Mouse (Mus musculus) forebrain, embryonic 10.5 days (tissue): ENCODE measurements around the gene Tmem219. TPM values are rescaled to one million over a fixed set of nuclear protein-coding genes. Genes with fewer than 3 reads are reported as not detected.
"Not testable (repeated sequence)": the region's sequence is repeated elsewhere in the genome, so short reads cannot be mapped to it uniquely, and the experiment has no call there.

Experiments
- DNase-seq: peaks from one replicate; pipeline ENCODE4 v3.0.0-alpha.2; 2017; ENCODE audit warnings: low spot score; ENCODE audit errors: extremely low spot score
- H3K27ac ChIP-seq: fragments of 300-500 bp; sonication (generic); 2 replicates; pipeline ENCODE4 v1.5.1; 2016; ENCODE audit warnings: mild to moderate bottlenecking
- H3K27me3 ChIP-seq: fragments of 300-500 bp; sonication (generic); 2 replicates; pipeline ENCODE4 v1.6.1; 2016; ENCODE audit warnings: mild to moderate bottlenecking; ENCODE audit not compliant: poor library complexity, severe bottlenecking
- H3K36me3 ChIP-seq: fragments of 300-500 bp; sonication (generic); replicated peaks from 2 replicates; pipeline ENCODE4 v1.6.1; 2016; ENCODE audit warnings: mild to moderate bottlenecking, moderate library complexity
- H3K4me1 ChIP-seq: fragments of 300-500 bp; sonication (generic); 2 replicates; pipeline ENCODE4 v1.6.1; 2016
- H3K4me3 ChIP-seq: fragments of 300-500 bp; sonication (generic); 2 replicates; pipeline ENCODE4 v1.5.1; 2016; ENCODE audit warnings: mild to moderate bottlenecking, moderate library complexity
- H3K9me3 ChIP-seq: fragments of 300-500 bp; sonication (generic); 2 replicates; pipeline ENCODE4 v1.6.1; 2016; ENCODE audit warnings: mild to moderate bottlenecking, moderate library complexity
- WGBS: fragments of 180-500 bp; shearing (Covaris S2); methylation state at CpG from one replicate; pipeline ENCODE4 v1.1.7; 2016; 5-methylcytosine and 5-hydroxymethylcytosine counted together
- polyA plus RNA-seq: library from polyadenylated mRNA; unstranded; fragments of >200 nt; fragmentation: Nextera tagmentation; extraction: Ambion mirVana; gene quantifications from 2 replicates; pipeline ENCODE4 v1.2.1, GENCODE M21; 2016

The Tmem219 gene
- polyA plus RNA-seq, 1 experiment from 2014 or later = 22.2 TPM

GRCm38 (mm10) chr7:126914844-126915243 lies 7.9 kb downstream of the Tmem219 start:
- Histone ChIP-seq H3K4me1 (peaks cover 3% of the 10 kb centered on the region; the same call in 1 of the 2 replicates), H3K9me3 (no peaks in the 10 kb centered on the region), H3K4me3 (no peak overlapping the region), H3K27ac (no peak overlapping the region), H3K27me3 (no peaks in the 10 kb centered on the region), H3K36me3 (no peaks in the 10 kb centered on the region)
- DNase-seq = no peak
- 93% methylated on average over 3 of the region's 3 CpGs for WGBS

GRCm38 (mm10) chr7:126905590-126905989 lies 17.1 kb downstream of the Tmem219 start:
- DNase-seq = no peak
- H3K36me3 ChIP-seq = no peaks in the 10 kb centered on the region
- no peaks in the 10 kb centered on the region for H3K27me3 ChIP-seq
- H3K9me3 ChIP-seq = no peaks in the 10 kb centered on the region
- H3K4me1 ChIP-seq = no peaks in the 10 kb centered on the region
- H3K4me3 ChIP-seq = no peak overlapping the region
- WGBS = 78% methylated on average over 3 of the region's 3 CpGs
- H3K27ac ChIP-seq = no peak overlapping the region

- H3K36me3 ChIP-seq, DNase-seq, H3K9me3 ChIP-seq, H3K27me3 ChIP-seq, H3K4me3 ChIP-seq, H3K27ac ChIP-seq: not testable (repeated sequence)
- peaks cover 23% of the 10 kb centered on the region for H3K4me1 ChIP-seq
- 93% methylated on average over 8 of the region's 9 CpGs for WGBS
These were observed 22.9 kb downstream of the Tmem219 start for GRCm38 (mm10) chr7:126899781-126900180.

GRCm38 (mm10) chr7:126898102-126898990 lies 24.4 kb downstream of the Tmem219 start:
- Histone ChIP-seq H3K36me3 (no peaks in the 10 kb centered on the region), H3K27me3 (no peaks in the 10 kb centered on the region), H3K9me3 (no peaks in the 10 kb centered on the region), H3K27ac (peak overlapping the region; percentile 90), H3K4me3 (peak overlapping the region; percentile 70), H3K4me1 (peaks cover 23% of the 10 kb centered on the region)
- WGBS = 12% methylated on average over 37 of the region's 37 CpGs
- peak; percentile 98 for DNase-seq

GRCm38 (mm10) chr7:126897390-126898101 lies 25.2 kb downstream of the Tmem219 start:
- Histone ChIP-seq H3K27me3 (no peaks in the 10 kb centered on the region), H3K4me3 (peak overlapping the region; percentile 70), H3K27ac (peak overlapping the region; percentile 90), H3K9me3 (no peaks in the 10 kb centered on the region), H3K4me1 (peaks cover 23% of the 10 kb centered on the region), H3K36me3 (no peaks in the 10 kb centered on the region)
- WGBS = 26% methylated on average over 16 of the region's 16 CpGs
- DNase-seq = no peak

- peaks cover under 1% of the 10 kb centered on the region; the same call in 1 of the 2 replicates for H3K36me3 ChIP-seq
- 81% methylated on average over 5 of the region's 5 CpGs for WGBS
- 0 out of 2 replicates have a peak overlapping the region, but pooled peaks have one; percentile 30 for H3K27ac ChIP-seq
- H3K4me3 ChIP-seq = peak overlapping the region; percentile 16; the same call in 1 of the 2 replicates
- no peak for DNase-seq
- H3K9me3 ChIP-seq = no peaks in the 10 kb centered on the region
- H3K4me1 ChIP-seq = peaks cover 23% of the 10 kb centered on the region
- H3K27me3 ChIP-seq = no peaks in the 10 kb centered on the region
These were observed 25.8 kb downstream of the Tmem219 start for GRCm38 (mm10) chr7:126896912-126897311.

- Histone ChIP-seq H3K27ac (no peak overlapping the region), H3K27me3 (no peaks in the 10 kb centered on the region), H3K4me3 (no peak overlapping the region), H3K4me1 (peaks cover 13% of the 10 kb centered on the region), H3K9me3 (no peaks in the 10 kb centered on the region), H3K36me3 (peaks cover 22% of the 10 kb centered on the region)
- WGBS = 50% methylated on average over 7 of the region's 7 CpGs
- DNase-seq = no peak
These were observed 33.9 kb downstream of the Tmem219 start for GRCm38 (mm10) chr7:126888852-126889251.

GRCm38 (mm10) chr7:126887281-126887680 lies 35.4 kb downstream of the Tmem219 start:
- WGBS = 94% methylated on average over 5 of the region's 5 CpGs
- peaks cover 29% of the 10 kb centered on the region for H3K4me1 ChIP-seq

GRCm38 (mm10) chr7:126884286-126885164 lies 38.2 kb downstream of the Tmem219 start, which contains the start of gene Taok2:
Gene Taok2 (minus strand): TSS chr7:126884703.
- peak; percentile 99 for DNase-seq
- WGBS = under 1% methylated on average over 56 of the region's 56 CpGs
- Histone ChIP-seq H3K36me3 (peaks cover 31% of the 10 kb centered on the region), H3K9me3 (no peaks in the 10 kb centered on the region), H3K27me3 (no peaks in the 10 kb centered on the region), H3K4me1 (peaks cover 49% of the 10 kb centered on the region), H3K27ac (peak within 1 kb of the TSS; percentile 93), H3K4me3 (peak within 1 kb of the TSS; percentile 84)

More at GRCm38 (mm10) chr7:126887281-126887680, 35.4 kb downstream of the Tmem219 start:
- no peak for DNase-seq
- H3K27me3 ChIP-seq = no peaks in the 10 kb centered on the region
- H3K4me3 ChIP-seq = no peak overlapping the region
- no peaks in the 10 kb centered on the region for H3K9me3 ChIP-seq
- H3K36me3 ChIP-seq = peaks cover 22% of the 10 kb centered on the region
- H3K27ac ChIP-seq = no peak overlapping the region

- H3K27me3 ChIP-seq = no peaks in the 10 kb centered on the region
- DNase-seq = no peak
- H3K27ac ChIP-seq = peak overlapping the region; percentile 93
- under 1% methylated on average over 15 of the region's 15 CpGs for WGBS
- no peaks in the 10 kb centered on the region for H3K9me3 ChIP-seq
- H3K4me3 ChIP-seq = peak overlapping the region; percentile 84
- H3K36me3 ChIP-seq = peaks cover 39% of the 10 kb centered on the region
- peaks cover 49% of the 10 kb centered on the region for H3K4me1 ChIP-seq
These were observed 39.0 kb downstream of the Tmem219 start for GRCm38 (mm10) chr7:126883731-126884181.

- H3K4me3 ChIP-seq = peak overlapping the region; percentile 84
- H3K27ac ChIP-seq = 0 out of 2 replicates have a peak overlapping the region, but pooled peaks have one; percentile 75
- WGBS = 83% methylated on average over 6 of the region's 6 CpGs
- H3K9me3 ChIP-seq = no peaks in the 10 kb centered on the region
- no peaks in the 10 kb centered on the region for H3K27me3 ChIP-seq
- no peak for DNase-seq
- H3K4me1 ChIP-seq = peaks cover 49% of the 10 kb centered on the region
- H3K36me3 ChIP-seq = peaks cover 66% of the 10 kb centered on the region
These were observed 41.7 kb downstream of the Tmem219 start for GRCm38 (mm10) chr7:126881040-126881439.

- 97% methylated on average over 1 of the region's 1 CpGs for WGBS
- Histone ChIP-seq H3K36me3 (peaks cover 99% of the 10 kb centered on the region), H3K9me3 (no peaks in the 10 kb centered on the region), H3K27ac (no peak overlapping the region), H3K27me3 (no peaks in the 10 kb centered on the region), H3K4me1 (peaks cover 19% of the 10 kb centered on the region), H3K4me3 (no peak overlapping the region)
- DNase-seq = no peak
These were observed 45.5 kb downstream of the Tmem219 start for GRCm38 (mm10) chr7:126877239-126877638.
